Mouse (Mus musculus): ENCODE measurements around the gene Elane. TPM values are rescaled to one million over a fixed set of nuclear protein-coding genes. Genes with fewer than 3 reads are reported as not detected.
A peak's percentile ranks its signal among the peaks of the same experiment; 100 is the strongest.

Elane gene
- polyA plus RNA-seq, 1 experiment, result not detected

GRCm38 (mm10) chr10:79873715-79874289 is 12.2 kb upstream of the Elane start:
- Histone ChIP-seq H3K4me1 (ENCODE audit: control insufficient read depth, insufficient read depth, low read length) (peaks cover 2% of the 10 kb centered on the region), H3K27me3 (ENCODE audit: control insufficient read depth, insufficient read depth, low read length, poor library complexity, severe bottlenecking) (no peaks in the 10 kb centered on the region), H3K36me3 (ENCODE audit: control insufficient read depth, insufficient read depth, low read length, poor library complexity, severe bottlenecking) (no peaks in the 10 kb centered on the region), H3K4me3 (ENCODE audit: low read depth, low read length) (peak overlapping the region; percentile 77), H3K27ac (ENCODE audit: insufficient read depth, low read length) (no peak overlapping the region), H3K9me3 (replicated peaks; ENCODE audit: control insufficient read depth, insufficient read depth, low read length, poor library complexity, severe bottlenecking) (no peaks in the 10 kb centered on the region), H3K9ac (ENCODE audit: low read depth, poor library complexity, severe bottlenecking) (peak overlapping the region; percentile 66)
- TF ChIP-seq CTCF (IDR thresholded peaks at IDR 0.05; ENCODE audit: low read depth, low read length), result no peak
- no peak for TF ChIP-seq EP300 (IDR thresholded peaks at IDR 0.05; ENCODE audit: insufficient read depth, low read depth, low read length)
- no peak for TF ChIP-seq POLR2A (IDR thresholded peaks at IDR 0.05; ENCODE audit: insufficient read depth, low read length)

- Histone ChIP-seq H3K4me3 (ENCODE audit: low read depth, low read length) (peak within 1 kb of the TSS; percentile 77), H3K27ac (ENCODE audit: insufficient read depth, low read length) (no peak within 1 kb of the TSS), H3K4me1 (ENCODE audit: control insufficient read depth, insufficient read depth, low read length) (peaks cover 2% of the 10 kb centered on the region), H3K9me3 (replicated peaks; ENCODE audit: control insufficient read depth, insufficient read depth, low read length, poor library complexity, severe bottlenecking) (no peaks in the 10 kb centered on the region), H3K9ac (ENCODE audit: low read depth, poor library complexity, severe bottlenecking) (peak within 1 kb of the TSS; percentile 66), H3K36me3 (ENCODE audit: control insufficient read depth, insufficient read depth, low read length, poor library complexity, severe bottlenecking) (no peaks in the 10 kb centered on the region), H3K27me3 (ENCODE audit: control insufficient read depth, insufficient read depth, low read length, poor library complexity, severe bottlenecking) (no peaks in the 10 kb centered on the region)
- TF ChIP-seq POLR2A (IDR thresholded peaks at IDR 0.05; ENCODE audit: insufficient read depth, low read length) (no peak), CTCF (IDR thresholded peaks at IDR 0.05; ENCODE audit: low read depth, low read length) (no peak), EP300 (IDR thresholded peaks at IDR 0.05; ENCODE audit: insufficient read depth, low read depth, low read length) (no peak)
Observed at GRCm38 (mm10) chr10:79874290-79874862, 11.7 kb upstream of the Elane start, which contains the start of the genes Prtn3 and Plppr3. Prtn3 (plus strand) TSS chr10:79874476. Plppr3 (minus strand) TSS chr10:79874634.

GRCm38 (mm10) chr10:79877174-79877573 is 8.9 kb upstream of the Elane start:
- Histone ChIP-seq H3K9ac (ENCODE audit: low read depth, poor library complexity, severe bottlenecking) (no peak overlapping the region), H3K4me3 (ENCODE audit: low read depth, low read length) (no peak overlapping the region), H3K36me3 (ENCODE audit: control insufficient read depth, insufficient read depth, low read length, poor library complexity, severe bottlenecking) (no peaks in the 10 kb centered on the region), H3K4me1 (ENCODE audit: control insufficient read depth, insufficient read depth, low read length) (peaks cover 2% of the 10 kb centered on the region), H3K27ac (ENCODE audit: insufficient read depth, low read length) (no peak overlapping the region), H3K9me3 (replicated peaks; ENCODE audit: control insufficient read depth, insufficient read depth, low read length, poor library complexity, severe bottlenecking) (no peaks in the 10 kb centered on the region), H3K27me3 (ENCODE audit: control insufficient read depth, insufficient read depth, low read length, poor library complexity, severe bottlenecking) (no peaks in the 10 kb centered on the region)
- TF ChIP-seq CTCF (IDR thresholded peaks at IDR 0.05; ENCODE audit: low read depth, low read length), result no peak
- TF ChIP-seq POLR2A (IDR thresholded peaks at IDR 0.05; ENCODE audit: insufficient read depth, low read length), result no peak
- no peak for TF ChIP-seq EP300 (IDR thresholded peaks at IDR 0.05; ENCODE audit: insufficient read depth, low read depth, low read length)

GRCm38 (mm10) chr10:79877757-79878156 is 8.3 kb upstream of the Elane start:
- peaks cover 2% of the 10 kb centered on the region for H3K4me1 ChIP-seq (ENCODE audit: control insufficient read depth, insufficient read depth, low read length)

GRCm38 (mm10) chr10:79879527-79879926 is 6.5 kb upstream of the Elane start:
- Histone ChIP-seq H3K4me1 (ENCODE audit: control insufficient read depth, insufficient read depth, low read length) (no peaks in the 10 kb centered on the region), H3K27me3 (ENCODE audit: control insufficient read depth, insufficient read depth, low read length, poor library complexity, severe bottlenecking) (no peaks in the 10 kb centered on the region), H3K9me3 (replicated peaks; ENCODE audit: control insufficient read depth, insufficient read depth, low read length, poor library complexity, severe bottlenecking) (no peaks in the 10 kb centered on the region), H3K9ac (ENCODE audit: low read depth, poor library complexity, severe bottlenecking) (no peak overlapping the region), H3K4me3 (ENCODE audit: low read depth, low read length) (no peak overlapping the region), H3K36me3 (ENCODE audit: control insufficient read depth, insufficient read depth, low read length, poor library complexity, severe bottlenecking) (no peaks in the 10 kb centered on the region), H3K27ac (ENCODE audit: insufficient read depth, low read length) (no peak overlapping the region)
- TF ChIP-seq POLR2A (IDR thresholded peaks at IDR 0.05; ENCODE audit: insufficient read depth, low read length), result no peak
- no peak for TF ChIP-seq EP300 (IDR thresholded peaks at IDR 0.05; ENCODE audit: insufficient read depth, low read depth, low read length)
- no peak for TF ChIP-seq CTCF (IDR thresholded peaks at IDR 0.05; ENCODE audit: low read depth, low read length)

More at GRCm38 (mm10) chr10:79877757-79878156, 8.3 kb upstream of the Elane start:
- no peaks in the 10 kb centered on the region for H3K9me3 ChIP-seq (replicated peaks; ENCODE audit: control insufficient read depth, insufficient read depth, low read length, poor library complexity, severe bottlenecking)
- no peak overlapping the region for H3K4me3 ChIP-seq (ENCODE audit: low read depth, low read length)
- no peak overlapping the region for H3K9ac ChIP-seq (ENCODE audit: low read depth, poor library complexity, severe bottlenecking)
- H3K36me3 ChIP-seq (ENCODE audit: control insufficient read depth, insufficient read depth, low read length, poor library complexity, severe bottlenecking), result no peaks in the 10 kb centered on the region
- TF ChIP-seq EP300 (IDR thresholded peaks at IDR 0.05; ENCODE audit: insufficient read depth, low read depth, low read length), result no peak
- TF ChIP-seq CTCF (IDR thresholded peaks at IDR 0.05; ENCODE audit: low read depth, low read length), result no peak
- no peak for TF ChIP-seq POLR2A (IDR thresholded peaks at IDR 0.05; ENCODE audit: insufficient read depth, low read length)
- no peaks in the 10 kb centered on the region for H3K27me3 ChIP-seq (ENCODE audit: control insufficient read depth, insufficient read depth, low read length, poor library complexity, severe bottlenecking)
- no peak overlapping the region for H3K27ac ChIP-seq (ENCODE audit: insufficient read depth, low read length)

- no peaks in the 10 kb centered on the region for H3K27me3 ChIP-seq (ENCODE audit: control insufficient read depth, insufficient read depth, low read length, poor library complexity, severe bottlenecking)
- no peak overlapping the region for H3K9ac ChIP-seq (ENCODE audit: low read depth, poor library complexity, severe bottlenecking)
- peak overlapping the region; percentile 68 for H3K4me3 ChIP-seq (ENCODE audit: low read depth, low read length)
- no peaks in the 10 kb centered on the region for H3K9me3 ChIP-seq (replicated peaks; ENCODE audit: control insufficient read depth, insufficient read depth, low read length, poor library complexity, severe bottlenecking)
- TF ChIP-seq CTCF (IDR thresholded peaks at IDR 0.05; ENCODE audit: low read depth, low read length) (no peak), EP300 (IDR thresholded peaks at IDR 0.05; ENCODE audit: insufficient read depth, low read depth, low read length) (no peak), POLR2A (IDR thresholded peaks at IDR 0.05; ENCODE audit: insufficient read depth, low read length) (no peak)
- no peaks in the 10 kb centered on the region for H3K36me3 ChIP-seq (ENCODE audit: control insufficient read depth, insufficient read depth, low read length, poor library complexity, severe bottlenecking)
- H3K27ac ChIP-seq (ENCODE audit: insufficient read depth, low read length), result no peak overlapping the region
- no peaks in the 10 kb centered on the region for H3K4me1 ChIP-seq (ENCODE audit: control insufficient read depth, insufficient read depth, low read length)
Observed at GRCm38 (mm10) chr10:79880721-79881120, 5.3 kb upstream of the Elane start.

All from ES-Bruce4 (cell line).